Comparison of ENCODE assay signal across 20 mouse cellular contexts in the genomic region with DNA sequence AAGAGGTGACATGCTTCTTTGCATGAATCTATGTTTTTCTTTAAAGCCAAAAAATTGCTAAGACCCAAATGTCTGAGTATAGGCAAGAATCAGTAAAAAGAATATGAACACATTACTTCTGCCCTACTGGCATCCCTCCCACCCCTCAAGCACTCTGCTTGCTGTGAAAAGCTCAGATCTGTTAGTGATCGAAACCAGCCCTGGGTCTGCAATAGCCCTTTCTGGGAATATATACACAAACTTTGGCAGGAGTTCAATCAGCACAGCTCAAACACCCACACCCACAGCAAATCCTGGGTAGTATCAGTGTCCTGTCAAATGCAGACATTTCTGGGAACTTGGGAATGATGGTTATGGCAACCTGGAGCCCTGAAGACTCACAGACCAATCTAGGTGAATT.
"Had no signal": no experiment of that assay in that cellular context is flagged by ENCODE, and none has a peak within 500 bp of the region (broad histone marks: within the 10 kb centered on the region; RNA-seq: fewer than 3 reads in every experiment).

No protein-coding gene starts in this region.

- H3K4me2 ChIP-seq: liver, embryonic 12.5 days; midbrain, embryonic 12.5 days; neural tube, embryonic 13.5 days; neural tube, embryonic 15.5 days had no signal

- DNase-seq: lung, adult 18-20 months; lung, postnatal 36 days; midbrain, embryonic 14.5 days; retina, postnatal 1 day; right cerebral cortex, adult 18-20 months; right cerebral cortex, postnatal 25 days; right cerebral cortex, postnatal 4 days; spleen, adult 18-20 months; thymus, adult 18-20 months; thymus, postnatal 14 days; thymus, postnatal 36 days had no signal

- H3K27me3 ChIP-seq: liver, embryonic 12.5 days; midbrain, embryonic 12.5 days; neural tube, embryonic 13.5 days; neural tube, embryonic 15.5 days had no signal

- H3K27ac ChIP-seq: liver, embryonic 12.5 days; liver, embryonic 14.5 days; midbrain, embryonic 10.5 days; midbrain, embryonic 12.5 days; neural tube, embryonic 13.5 days; neural tube, embryonic 15.5 days had no signal

- H3K4me1 ChIP-seq: liver, embryonic 12.5 days; midbrain, embryonic 10.5 days; midbrain, embryonic 12.5 days; neural tube, embryonic 13.5 days; neural tube, embryonic 15.5 days had no signal

- H3K9ac ChIP-seq: liver, embryonic 12.5 days; liver, embryonic 14.5 days; midbrain, embryonic 12.5 days; neural tube, embryonic 13.5 days; neural tube, embryonic 15.5 days had no signal

- H3K4me3 ChIP-seq: liver, embryonic 12.5 days; midbrain, embryonic 10.5 days; midbrain, embryonic 12.5 days; myocyte; neural tube, embryonic 13.5 days; neural tube, embryonic 15.5 days had no signal

- ATAC-seq: liver, embryonic 12.5 days; lung, postnatal 0 days; midbrain, embryonic 16.5 days had no signal

- H3K36me3 ChIP-seq: liver, embryonic 12.5 days; midbrain, embryonic 10.5 days; midbrain, embryonic 12.5 days; neural tube, embryonic 13.5 days; neural tube, embryonic 15.5 days had no signal

- H3K9me3 ChIP-seq: liver, embryonic 12.5 days; midbrain, embryonic 10.5 days; midbrain, embryonic 12.5 days; neural tube, embryonic 13.5 days; neural tube, embryonic 15.5 days had no signal
